Mouse (Mus musculus) hindbrain, embryonic 16.5 days (tissue): ENCODE measurements at regions not wholly inside any gene's neighbourhood (a gene's known extent, or its start where the extent isn't known, plus 50 kb on each side); places are given as distances from the start of the nearest gene placed in this dataset.
A peak's percentile ranks its signal among the peaks of the same experiment; 100 is the strongest.

Experiments
- ATAC-seq: fragments of 200-750 bp; cut with Nextera tagmentation; 2 replicates; pipeline ENCODE4 v1.8.0; 2017; ENCODE audit warnings: moderate TSS enrichment, moderate library complexity
- H3K27ac ChIP-seq: fragments of 300-500 bp; sonication (generic); 2 replicates; pipeline ENCODE4 v1.5.1; 2014; ENCODE audit warnings: low read depth, mild to moderate bottlenecking, control low read depth, low read length, moderate library complexity
- H3K27me3 ChIP-seq: fragments of 300-500 bp; sonication (generic); replicated peaks from 2 replicates; pipeline ENCODE4 v1.6.1; 2014; ENCODE audit warnings: low read length; ENCODE audit not compliant: control insufficient read depth, insufficient read depth
- H3K36me3 ChIP-seq: fragments of 300-500 bp; sonication (generic); 2 replicates; pipeline ENCODE4 v1.6.1; 2014; ENCODE audit warnings: mild to moderate bottlenecking, low read length, moderate library complexity, mixed read lengths; ENCODE audit not compliant: control insufficient read depth, insufficient read depth
- H3K4me1 ChIP-seq: fragments of 300-500 bp; sonication (generic); 2 replicates; pipeline ENCODE4 v1.6.1; 2014; ENCODE audit warnings: low read depth, low read length; ENCODE audit not compliant: control insufficient read depth, insufficient read depth
- H3K4me2 ChIP-seq: fragments of 300-500 bp; sonication (generic); 2 replicates; pipeline ENCODE4 v1.6.1; 2014; ENCODE audit warnings: mild to moderate bottlenecking, low read length, control low read depth, moderate library complexity
- H3K4me3 ChIP-seq: fragments of 300-500 bp; sonication (generic); 2 replicates; pipeline ENCODE4 v1.5.1; 2014; ENCODE audit warnings: mild to moderate bottlenecking, low read length, control low read depth, moderate library complexity
- H3K9ac ChIP-seq: fragments of 300-500 bp; sonication (generic); 2 replicates; pipeline ENCODE4 v1.6.1; 2014; ENCODE audit warnings: low read depth, mild to moderate bottlenecking, control low read depth, low read length, moderate library complexity
- H3K9me3 ChIP-seq: fragments of 300-500 bp; sonication (generic); 2 replicates; pipeline ENCODE4 v1.6.1; 2014; ENCODE audit warnings: mild to moderate bottlenecking, low read length, moderate library complexity; ENCODE audit not compliant: control insufficient read depth
- WGBS: fragments of 180-500 bp; shearing (Covaris S2); extraction: QIAGEN DNeasy Blood & Tissue Kit; methylation state at CpG from one replicate; pipeline ENCODE4 v1.1.7; 2014; 5-methylcytosine and 5-hydroxymethylcytosine counted together

DNA sequence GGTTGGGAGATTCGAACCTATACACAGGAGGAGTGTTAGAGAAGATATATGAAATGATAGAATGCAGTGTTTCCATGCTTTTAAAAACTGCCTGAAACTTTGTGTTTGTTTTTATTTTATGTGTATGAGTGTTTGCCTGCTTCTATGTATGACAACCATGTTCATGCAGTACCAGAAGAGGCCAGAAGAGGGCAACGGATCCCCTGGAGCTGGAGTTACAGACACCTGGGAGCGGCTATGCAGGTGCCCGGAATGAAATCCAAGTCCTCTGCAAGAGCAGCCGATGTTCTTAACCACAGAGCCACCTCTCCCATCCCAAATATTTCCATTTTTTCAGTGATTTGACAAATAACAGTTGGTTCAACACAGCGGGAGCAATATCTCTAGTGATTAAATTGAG is 247.5 kb upstream of the Dio3 start:
- H3K9me3 ChIP-seq: no peaks in the 10 kb centered on the region
- H3K9ac ChIP-seq: no peak overlapping the region
- no peak overlapping the region for H3K4me3 ChIP-seq
- H3K27me3 ChIP-seq: no peaks in the 10 kb centered on the region
- no peak overlapping the region for H3K4me2 ChIP-seq
- peaks cover 2% of the 10 kb centered on the region for H3K4me1 ChIP-seq
- 55% methylated on average over 6 of the region's 6 CpGs for WGBS
- H3K36me3 ChIP-seq: no peaks in the 10 kb centered on the region
- ATAC-seq: no peak
- H3K27ac ChIP-seq: no peak overlapping the region

- ATAC-seq: no peak
- Histone ChIP-seq H3K4me2 (no peak overlapping the region), H3K4me3 (no peak overlapping the region), H3K9ac (no peak overlapping the region), H3K27me3 (no peaks in the 10 kb centered on the region), H3K36me3 (no peaks in the 10 kb centered on the region), H3K4me1 (no peaks in the 10 kb centered on the region), H3K27ac (no peak overlapping the region), H3K9me3 (no peaks in the 10 kb centered on the region)
- 80% methylated on average over 8 of the region's 8 CpGs for WGBS
Measured at GRCm38 (mm10) chr12:110035171-110035570, 243.7 kb upstream of the Dio3 start.

DNA sequence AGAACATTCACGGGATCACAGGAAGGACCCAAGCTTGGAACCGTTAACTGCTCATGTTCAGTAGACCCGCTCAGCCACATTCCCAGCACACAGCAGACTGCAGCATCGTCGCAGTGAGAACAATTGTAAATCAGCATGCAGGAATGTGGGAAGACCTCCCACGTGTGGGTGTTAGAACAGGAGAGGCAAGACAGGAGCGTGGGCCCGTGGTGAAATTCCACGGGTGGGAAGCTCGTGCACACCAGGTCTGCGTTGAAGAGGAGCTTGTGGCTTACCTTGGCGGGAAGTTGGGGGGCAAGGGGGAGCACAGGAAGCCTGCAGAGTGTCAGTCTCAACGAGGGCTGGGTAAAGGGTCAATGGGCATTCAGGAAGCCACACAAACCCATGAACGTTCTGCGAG is 238.2 kb upstream of the Dio3 start:
- Histone ChIP-seq H3K9ac (no peak overlapping the region), H3K4me3 (no peak overlapping the region), H3K27me3 (no peaks in the 10 kb centered on the region), H3K9me3 (no peaks in the 10 kb centered on the region), H3K36me3 (no peaks in the 10 kb centered on the region), H3K4me1 (no peaks in the 10 kb centered on the region), H3K4me2 (no peak overlapping the region), H3K27ac (no peak overlapping the region)
- 64% methylated on average over 15 of the region's 15 CpGs for WGBS
- no peak for ATAC-seq

GRCm38 (mm10) chr12:110041782-110042181 is 237.1 kb upstream of the Dio3 start:
- H3K4me1 ChIP-seq: no peaks in the 10 kb centered on the region
- H3K27me3 ChIP-seq: no peaks in the 10 kb centered on the region
- H3K9me3 ChIP-seq: no peaks in the 10 kb centered on the region
- no peak for ATAC-seq
- no peak overlapping the region for H3K27ac ChIP-seq
- no peak overlapping the region for H3K9ac ChIP-seq
- no peak overlapping the region for H3K4me2 ChIP-seq
- 63% methylated on average over 3 of the region's 3 CpGs for WGBS
- no peaks in the 10 kb centered on the region for H3K36me3 ChIP-seq
- H3K4me3 ChIP-seq: no peak overlapping the region

GRCm38 (mm10) chr12:110044266-110044665 is 234.6 kb upstream of the Dio3 start:
- Histone ChIP-seq H3K27me3 (no peaks in the 10 kb centered on the region), H3K9ac (no peak overlapping the region), H3K4me2 (no peak overlapping the region), H3K9me3 (no peaks in the 10 kb centered on the region), H3K36me3 (no peaks in the 10 kb centered on the region), H3K27ac (no peak overlapping the region), H3K4me1 (no peaks in the 10 kb centered on the region), H3K4me3 (no peak overlapping the region)
- no peak for ATAC-seq
- WGBS: 79% methylated on average over 5 of the region's 5 CpGs

- no peak for ATAC-seq
- WGBS: 95% methylated on average over 5 of the region's 5 CpGs
Measured at GRCm38 (mm10) chr12:110044721-110045120, 234.1 kb upstream of the Dio3 start.

DNA sequence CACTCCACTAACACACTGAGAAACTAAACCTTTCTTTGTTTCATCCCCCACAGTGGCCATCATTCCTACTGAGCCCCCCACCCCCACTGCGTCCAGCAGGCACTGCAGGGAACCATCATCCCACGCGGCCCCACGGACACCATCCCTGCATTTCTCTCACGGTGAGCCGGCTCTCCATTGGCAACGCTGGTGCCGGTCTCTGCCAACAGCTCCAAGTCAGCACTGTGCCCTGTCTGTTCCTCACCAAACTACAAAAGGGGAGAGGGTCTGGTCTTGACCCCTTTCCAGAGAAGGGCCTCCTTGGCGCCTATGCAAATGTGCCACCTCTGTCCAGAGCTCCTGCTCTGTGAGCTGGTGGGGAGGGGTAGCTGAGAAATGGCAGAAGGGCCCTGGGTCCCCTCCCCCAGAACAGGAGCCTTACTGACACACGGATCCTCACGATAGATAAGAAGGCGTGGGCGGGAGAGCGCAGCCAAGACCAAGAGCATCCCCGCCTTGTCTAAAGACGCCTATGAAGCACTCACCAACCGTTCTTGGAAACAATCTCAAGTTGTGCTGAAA is 233.0 kb upstream of the Dio3 start:
- no peak overlapping the region for H3K9ac ChIP-seq
- no peaks in the 10 kb centered on the region for H3K36me3 ChIP-seq
- 53% methylated on average over 17 of the region's 17 CpGs for WGBS
- H3K27me3 ChIP-seq: no peaks in the 10 kb centered on the region
- no peak overlapping the region for H3K27ac ChIP-seq
- ATAC-seq: peak; percentile 90
- no peaks in the 10 kb centered on the region for H3K4me1 ChIP-seq
- no peak overlapping the region for H3K4me3 ChIP-seq
- H3K9me3 ChIP-seq: no peaks in the 10 kb centered on the region
- no peak overlapping the region for H3K4me2 ChIP-seq

More at GRCm38 (mm10) chr12:110044721-110045120, 234.1 kb upstream of the Dio3 start:
- H3K4me2 ChIP-seq: no peak overlapping the region
- H3K4me3 ChIP-seq: no peak overlapping the region
- no peaks in the 10 kb centered on the region for H3K36me3 ChIP-seq
- no peaks in the 10 kb centered on the region for H3K9me3 ChIP-seq
- no peak overlapping the region for H3K9ac ChIP-seq
- H3K27ac ChIP-seq: no peak overlapping the region
- H3K4me1 ChIP-seq: no peaks in the 10 kb centered on the region
- no peaks in the 10 kb centered on the region for H3K27me3 ChIP-seq

GRCm38 (mm10) chr12:110046613-110047012 is 232.3 kb upstream of the Dio3 start:
- Histone ChIP-seq H3K27ac (no peak overlapping the region), H3K36me3 (no peaks in the 10 kb centered on the region), H3K4me1 (no peaks in the 10 kb centered on the region), H3K9me3 (no peaks in the 10 kb centered on the region), H3K27me3 (no peaks in the 10 kb centered on the region), H3K4me2 (no peak overlapping the region), H3K4me3 (no peak overlapping the region), H3K9ac (no peak overlapping the region)
- ATAC-seq: no peak
- 66% methylated on average over 9 of the region's 9 CpGs for WGBS

DNA sequence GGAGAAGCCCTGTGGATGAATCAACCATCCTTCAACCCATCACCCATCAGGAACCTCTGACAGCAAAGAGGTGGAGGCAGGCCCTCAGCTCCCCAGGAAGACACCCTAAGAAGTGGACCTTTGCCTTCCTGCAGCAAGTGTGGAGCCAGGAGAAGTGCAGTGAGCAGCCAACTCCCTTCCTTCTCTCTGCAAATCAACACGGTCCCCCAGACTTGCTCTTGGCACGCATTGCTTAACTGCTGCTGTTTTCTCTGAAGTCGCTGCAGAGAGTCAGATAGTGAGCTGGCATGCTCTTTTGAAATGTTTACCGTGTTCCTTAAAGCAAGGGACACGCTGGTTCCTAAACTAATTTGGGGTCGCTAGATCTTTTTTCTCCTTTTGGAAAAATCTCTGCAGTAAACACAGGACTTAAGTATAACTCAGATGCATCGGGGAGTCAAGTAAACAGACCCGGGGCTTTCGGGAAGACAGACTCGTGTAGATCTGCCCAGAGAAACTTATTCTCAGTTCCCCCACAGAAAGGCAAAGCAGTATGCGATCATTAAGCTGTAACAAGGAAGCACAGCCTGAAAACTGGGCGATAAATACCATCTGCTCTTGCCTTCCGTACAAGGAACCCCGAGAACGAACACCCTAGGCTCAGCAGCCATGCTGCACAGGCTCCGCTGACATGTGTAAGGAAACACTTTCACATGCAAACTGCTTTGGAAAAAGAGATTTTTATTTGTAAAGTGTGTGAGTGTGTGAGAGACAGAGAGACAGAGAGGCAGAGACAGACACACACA is 231.2 kb upstream of the Dio3 start:
- WGBS: 70% methylated on average over 16 of the region's 16 CpGs
- H3K27ac ChIP-seq: no peak overlapping the region

More for the DNA sequence above, 231.2 kb upstream of the Dio3 start:
- H3K36me3 ChIP-seq: no peaks in the 10 kb centered on the region
- H3K4me3 ChIP-seq: no peak overlapping the region
- ATAC-seq: no peak
- H3K4me2 ChIP-seq: no peak overlapping the region
- H3K27me3 ChIP-seq: no peaks in the 10 kb centered on the region
- no peak overlapping the region for H3K9ac ChIP-seq
- H3K9me3 ChIP-seq: no peaks in the 10 kb centered on the region
- H3K4me1 ChIP-seq: no peaks in the 10 kb centered on the region
